Mouse (Mus musculus): Measurements from ENCODE around the gene Bcl7a.

Bcl7a gene

DNA sequence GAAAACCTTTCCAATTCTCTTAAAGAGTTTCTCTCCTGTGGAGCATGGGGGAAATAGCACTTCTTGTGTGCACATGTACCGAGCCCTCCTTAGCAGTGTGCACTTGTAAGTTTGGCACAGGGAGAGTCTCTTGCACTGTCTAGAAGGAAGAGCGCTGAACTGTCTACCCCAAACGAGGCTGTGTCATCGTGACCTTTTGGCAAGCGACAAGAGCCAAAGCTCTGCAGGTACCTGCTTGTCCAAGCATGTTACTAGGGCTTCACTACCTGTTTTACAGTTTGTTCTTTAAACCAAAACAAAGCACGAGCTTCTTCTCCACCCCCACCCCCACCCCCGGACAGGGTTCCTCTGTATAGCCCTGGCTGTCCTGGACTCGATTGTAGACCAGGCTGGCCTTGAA lies 15.9 kb upstream of the Bcl7a start:
- no peak for DNase-seq (ENCODE audit: low spot score)

DNA sequence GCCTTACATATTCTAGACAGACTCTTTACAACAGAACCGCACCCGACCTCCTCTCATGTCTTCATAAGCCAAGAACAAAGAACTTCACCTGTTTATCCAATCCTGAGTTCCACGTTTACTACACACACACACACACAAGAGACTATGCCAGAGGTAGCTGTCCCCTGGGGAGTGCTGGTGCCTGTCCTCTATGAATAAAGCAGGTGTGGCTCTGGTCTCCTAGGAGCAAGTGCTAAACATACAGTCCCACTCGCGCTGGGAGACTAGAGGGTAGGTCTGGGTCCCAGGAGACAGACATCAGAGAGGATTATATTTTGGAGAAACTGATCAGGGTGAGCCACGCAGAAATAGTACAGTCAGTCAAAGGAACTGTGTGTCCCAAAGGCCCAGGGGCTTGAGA lies 10.1 kb upstream of the Bcl7a start:
- DNase-seq (ENCODE audit: low spot score): no peak

DNA sequence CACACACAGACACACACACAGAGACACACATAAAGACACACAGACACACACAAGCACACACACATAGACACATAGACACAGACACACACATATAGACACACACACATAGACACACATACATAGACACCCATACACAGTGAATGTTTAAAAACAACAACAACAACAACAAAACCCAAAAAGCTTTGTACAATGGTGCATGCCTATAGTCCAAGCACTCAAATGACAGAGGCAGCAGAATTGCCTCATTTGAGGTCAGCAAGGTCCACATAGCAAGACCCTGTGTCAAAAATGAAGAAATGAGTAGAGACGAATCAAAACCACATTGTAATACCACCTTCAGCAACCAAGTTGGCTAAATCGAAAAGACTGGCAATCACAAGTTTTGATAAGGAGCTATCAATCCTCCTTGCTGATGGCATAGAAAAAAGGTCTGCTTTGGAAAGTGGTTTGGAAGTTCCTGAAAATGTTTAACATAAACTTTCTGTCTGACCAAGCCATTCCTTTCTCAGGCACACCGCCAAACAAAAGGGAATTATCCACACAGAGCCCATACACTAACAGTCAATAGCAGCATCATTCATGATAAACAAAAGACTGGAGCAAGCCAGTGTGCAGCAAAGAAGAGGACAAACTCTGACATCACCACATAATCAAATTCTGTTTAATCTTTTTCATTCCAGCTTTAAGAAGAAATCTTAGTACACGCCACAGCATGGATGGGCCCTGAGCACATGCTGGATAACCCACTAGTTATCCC lies 7.3 kb upstream of the Bcl7a start:
- no peak for DNase-seq (ENCODE audit: low spot score)

DNA sequence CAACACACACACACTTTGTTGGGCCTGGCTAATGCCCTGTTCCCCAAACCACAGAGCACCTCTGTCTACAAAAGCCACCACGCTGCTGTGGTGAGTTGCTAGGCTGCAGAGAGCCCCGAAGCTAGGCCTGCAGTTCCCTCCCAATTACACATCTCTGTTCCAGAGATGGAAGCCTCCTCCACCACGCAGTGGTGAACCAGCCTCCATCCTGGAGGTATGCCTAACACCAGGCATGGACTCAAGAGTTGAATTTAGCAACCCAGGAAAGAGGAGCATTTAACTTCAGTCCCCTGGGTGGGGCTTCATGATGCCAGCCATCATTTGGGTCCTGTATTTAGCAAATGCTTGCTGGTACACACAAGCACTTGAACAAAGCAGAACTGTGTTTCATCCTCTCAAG lies 5.2 kb upstream of the Bcl7a start:
- no peak for DNase-seq (ENCODE audit: low spot score)

- DNase-seq (ENCODE audit: low spot score): no peak
Observed at GRCm38 (mm10) chr5:123344628-123344962, 961 bp downstream of the Bcl7a start.

DNA sequence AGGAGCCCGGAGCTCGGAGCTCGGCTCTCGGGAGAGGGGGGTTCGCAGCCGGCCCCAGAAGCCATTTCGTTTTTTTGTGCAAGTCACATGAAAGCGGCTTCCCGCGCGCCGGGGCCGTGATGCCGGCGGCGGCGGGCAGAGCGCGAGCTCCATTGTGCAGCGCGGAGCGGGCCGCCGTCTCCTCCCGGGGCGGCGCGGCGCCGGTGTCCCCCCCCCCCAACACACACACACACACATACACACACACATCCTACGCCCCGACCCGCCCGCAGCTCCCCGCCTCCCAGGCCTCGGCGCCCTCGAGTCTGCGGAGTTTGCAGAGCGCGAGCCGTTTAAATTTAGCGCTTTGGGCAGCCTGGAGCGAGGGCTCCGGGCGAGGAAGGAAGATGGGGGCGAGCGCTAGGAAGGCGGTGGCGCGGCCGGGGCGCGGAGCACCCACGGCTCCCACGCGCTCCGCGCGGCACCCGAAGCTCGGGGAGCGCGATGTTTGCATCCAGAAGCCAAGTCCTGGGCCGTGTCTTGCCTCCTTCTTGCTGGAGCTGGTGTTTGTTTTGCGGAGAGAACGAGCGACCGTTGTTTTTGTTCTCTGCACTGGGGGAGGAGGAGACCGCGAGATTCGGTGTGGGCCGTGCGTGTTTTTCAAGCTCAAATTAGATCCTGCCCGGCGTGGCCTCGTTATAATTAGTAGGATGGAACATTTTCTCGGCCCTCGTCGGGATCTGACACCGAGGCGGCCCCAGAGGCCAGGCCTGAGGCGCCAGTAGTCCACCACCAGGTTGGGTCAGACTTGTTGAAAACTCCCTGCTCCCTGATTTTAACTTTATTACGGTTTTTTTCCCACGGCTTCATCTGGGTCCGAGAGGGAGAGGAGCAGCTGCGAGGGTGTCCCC lies 1.6 kb downstream of the Bcl7a start:
- no peak for DNase-seq (ENCODE audit: low spot score)

- no peak for DNase-seq (ENCODE audit: low spot score)
Observed at GRCm38 (mm10) chr5:123345853-123346654, 2.4 kb downstream of the Bcl7a start.

DNA sequence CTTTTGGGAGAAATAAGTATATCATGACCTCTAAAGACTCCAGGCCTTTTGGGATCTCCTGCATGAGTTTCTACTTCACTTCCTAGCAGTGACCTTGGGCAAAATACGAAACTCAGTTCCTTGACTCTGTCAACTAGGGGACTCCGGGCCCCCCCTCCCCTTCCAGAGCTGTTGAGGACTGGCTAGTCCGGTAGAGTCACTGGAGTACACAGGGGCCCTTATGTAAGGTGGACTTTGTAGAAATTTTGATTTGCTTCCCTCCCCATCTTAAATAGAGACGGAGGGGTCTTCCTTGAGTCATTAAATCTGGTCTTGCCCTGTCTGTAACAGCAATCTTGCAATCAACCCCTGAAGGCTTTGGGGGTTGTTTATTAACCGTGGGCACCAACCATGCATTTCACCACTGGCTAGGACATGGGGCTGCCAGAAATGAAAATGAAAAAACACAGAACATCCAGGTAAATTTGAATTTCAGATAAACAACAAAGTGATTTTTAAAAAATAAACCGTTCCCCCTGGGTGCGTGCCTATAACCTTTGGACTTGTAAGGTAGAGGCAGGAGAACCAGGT lies 3.2 kb downstream of the Bcl7a start:
- DNase-seq (ENCODE audit: low spot score): no peak

DNA sequence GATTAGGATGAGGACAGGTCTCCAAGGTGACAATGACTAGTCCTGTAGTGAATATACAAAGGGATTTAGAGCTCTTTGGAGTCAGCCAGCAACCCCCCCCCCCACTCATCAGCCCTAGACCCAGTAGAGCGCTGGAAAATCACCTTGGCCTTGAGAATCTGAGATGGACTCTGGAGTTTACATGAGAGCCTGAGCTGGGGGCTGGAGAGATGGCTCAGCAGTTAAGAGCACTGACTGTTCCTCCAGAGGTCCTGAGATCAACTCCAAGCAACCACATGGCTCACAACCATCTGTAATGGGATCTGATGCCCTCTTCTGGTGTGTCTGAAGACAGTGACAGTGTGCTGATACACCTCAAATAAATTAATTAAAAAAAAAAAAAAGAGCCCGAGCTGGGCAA lies 4.4 kb downstream of the Bcl7a start:
- no peak for DNase-seq (ENCODE audit: low spot score)

GRCm38 (mm10) chr5:123350386-123350785 lies 6.8 kb downstream of the Bcl7a start:
- no peak for DNase-seq (ENCODE audit: low spot score)

GRCm38 (mm10) chr5:123355918-123356317 lies 12.3 kb downstream of the Bcl7a start:
- no peak for DNase-seq (ENCODE audit: low spot score)

DNA sequence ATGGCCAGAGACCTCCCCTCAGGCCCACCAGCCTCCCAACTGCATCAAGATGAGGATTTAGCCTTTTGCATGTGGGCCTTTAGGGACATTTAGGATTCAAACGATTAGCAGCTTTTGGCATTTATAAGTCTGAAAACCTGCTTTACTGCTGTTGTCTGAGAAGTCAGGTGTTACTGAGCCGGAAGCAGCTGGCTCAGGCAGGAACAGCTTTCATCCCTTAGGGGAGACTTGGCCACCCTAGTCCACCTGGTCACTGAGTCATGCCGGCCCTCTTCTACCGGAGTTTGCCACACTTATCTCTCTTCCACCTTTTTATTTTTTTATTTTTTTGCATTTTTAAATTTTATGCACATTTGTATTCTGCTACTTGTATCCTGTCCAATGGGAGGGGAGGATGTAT lies 13.6 kb downstream of the Bcl7a start:
- no peak for DNase-seq (ENCODE audit: low spot score)

DNA sequence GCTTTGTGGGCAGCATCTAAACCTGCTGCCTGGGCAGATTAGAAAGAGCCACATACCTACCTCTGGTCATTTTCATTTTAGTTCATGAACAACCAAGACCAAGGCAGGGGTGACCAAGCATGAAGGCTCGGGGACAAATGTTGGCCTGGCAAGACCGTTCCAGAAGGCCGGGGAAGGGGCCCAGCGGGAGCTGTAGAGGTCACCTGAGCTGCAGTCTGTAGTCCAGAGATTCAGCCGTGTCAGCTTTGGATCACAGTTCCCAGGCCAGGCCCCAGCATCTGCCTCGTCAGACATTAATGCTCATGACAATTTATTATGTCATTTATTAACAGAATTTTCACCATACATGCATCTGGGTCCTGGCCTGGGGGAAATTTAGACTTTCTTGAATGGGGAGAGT lies 15.8 kb downstream of the Bcl7a start:
- no peak for DNase-seq (ENCODE audit: low spot score)

GRCm38 (mm10) chr5:123362911-123363310 lies 19.3 kb downstream of the Bcl7a start:
- DNase-seq (ENCODE audit: low spot score): no peak

DNA sequence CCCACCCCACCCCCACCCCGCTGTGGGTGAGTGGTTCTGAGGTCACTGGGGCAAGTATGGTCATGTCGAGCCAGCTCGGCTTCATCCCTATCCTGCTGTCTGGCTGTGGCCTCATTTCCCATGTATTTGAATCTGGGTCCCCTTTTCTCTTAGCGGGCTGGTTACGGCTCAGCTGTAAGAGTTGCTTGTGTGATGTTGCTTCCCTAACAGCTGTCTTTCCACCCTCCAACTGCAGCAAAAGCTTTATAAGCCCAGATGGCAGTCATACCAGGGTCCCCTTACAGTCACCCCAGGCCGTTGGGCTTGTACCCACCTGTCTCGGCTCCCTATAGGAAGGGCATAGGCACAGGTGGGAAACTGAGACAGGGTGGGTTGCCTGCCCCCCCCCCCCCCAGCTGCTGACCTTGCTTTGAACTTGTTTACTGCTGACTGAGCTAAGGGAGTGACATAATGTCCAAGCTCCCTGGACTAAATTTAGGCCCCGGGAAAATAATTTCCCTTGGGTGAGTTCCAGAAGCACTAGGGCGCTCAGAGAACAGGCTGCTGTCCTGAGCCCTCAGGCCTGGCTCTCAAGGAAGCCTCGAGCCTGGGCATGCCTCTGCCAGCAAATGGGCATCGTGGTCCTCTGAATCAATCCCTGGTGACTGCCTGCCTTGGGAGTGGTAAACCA lies 20.8 kb downstream of the Bcl7a start:
- no peak for DNase-seq (ENCODE audit: low spot score)

- DNase-seq (ENCODE audit: low spot score): no peak
Observed at GRCm38 (mm10) chr5:123368869-123369488, 25.3 kb downstream of the Bcl7a start.

DNA sequence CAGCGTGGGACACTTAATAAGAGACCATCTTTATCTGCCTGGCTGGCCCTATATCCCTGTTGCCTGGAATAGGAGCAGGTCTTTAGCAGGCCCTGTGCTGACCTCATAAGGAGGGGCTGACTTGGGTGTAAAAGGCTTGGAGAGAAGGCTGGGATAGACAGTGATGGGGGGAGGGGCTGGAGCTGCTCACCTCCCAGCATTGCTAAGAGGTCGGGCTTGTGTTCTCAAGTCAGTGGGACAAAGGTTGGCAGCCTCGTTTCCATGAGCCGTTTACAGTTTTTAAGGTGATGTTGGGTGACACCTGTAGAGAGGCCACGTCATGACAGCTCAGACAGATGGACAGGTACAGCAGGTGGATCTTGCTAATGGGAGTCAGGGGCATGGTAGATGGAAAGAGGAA lies 26.4 kb downstream of the Bcl7a start:
- DNase-seq (ENCODE audit: low spot score): no peak

GRCm38 (mm10) chr5:123375262-123375661 lies 31.6 kb downstream of the Bcl7a start:
- no peak for DNase-seq (ENCODE audit: low spot score)

- no peak for DNase-seq (ENCODE audit: low spot score)
Observed at GRCm38 (mm10) chr5:123375793-123376452, 32.3 kb downstream of the Bcl7a start.

- no peak for DNase-seq (ENCODE audit: low spot score)
Observed at GRCm38 (mm10) chr5:123376569-123376968, 32.9 kb downstream of the Bcl7a start.
